Mouse (Mus musculus) liver, adult 2 months (tissue): ENCODE results near the gene Fahd1. TPM values are rescaled to one million over a fixed set of nuclear protein-coding genes. Genes with fewer than 3 reads are reported as not detected.

Experiments used
- DNase-seq: peaks from one replicate; pipeline ENCODE4 v3.0.0-alpha.2; 2011; ENCODE audit warnings: low read depth, low spot score; ENCODE audit errors: extremely low read depth
- H3K27ac ChIP-seq: fragments of 200-500 bp; replicated peaks from 2 replicates; pipeline ENCODE4 v1.5.1; 2012; ENCODE audit warnings: low read depth, mild to moderate bottlenecking, control low read depth, inconsistent platforms, low read length; ENCODE audit not compliant: insufficient read depth
- H3K27me3 ChIP-seq: fragments of 200-500 bp; 2 replicates; pipeline ENCODE4 v1.6.1; 2012; ENCODE audit warnings: mild to moderate bottlenecking, moderate library complexity, low read length, inconsistent platforms; ENCODE audit not compliant: control insufficient read depth, insufficient read depth
- H3K36me3 ChIP-seq: fragments of 200-500 bp; 2 replicates; pipeline ENCODE4 v1.6.1; 2012; ENCODE audit warnings: low read length, inconsistent platforms; ENCODE audit not compliant: control insufficient read depth, insufficient read depth
- H3K4me1 ChIP-seq: fragments of 200-500 bp; 2 replicates; pipeline ENCODE4 v1.6.1; 2011; ENCODE audit warnings: low read length; ENCODE audit not compliant: control insufficient read depth, insufficient read depth
- H3K4me3 ChIP-seq: fragments of 200-500 bp; 2 replicates; pipeline ENCODE4 v1.5.1; 2011; ENCODE audit warnings: low read depth, mild to moderate bottlenecking, control low read depth, low read length, moderate library complexity; ENCODE audit not compliant: insufficient read depth
- H3K79me2 ChIP-seq: fragments of 200-500 bp; 2 replicates; pipeline ENCODE4 v1.6.1; 2012; ENCODE audit warnings: inconsistent platforms, mild to moderate bottlenecking, low read length, moderate library complexity; ENCODE audit not compliant: control insufficient read depth, insufficient read depth
- H3K9ac ChIP-seq: fragments of 200-500 bp; 2 replicates; pipeline ENCODE4 v1.6.1; 2012; ENCODE audit warnings: low read depth, mild to moderate bottlenecking, control low read depth, inconsistent platforms, low read length
- CTCF ChIP-seq: fragments of 200-500 bp; IDR thresholded peaks from 2 replicates; pipeline ENCODE4 v1.5.1; 2011; ENCODE audit warnings: low read depth, low read length, control low read depth
- POLR2A ChIP-seq: fragments of 200-500 bp; IDR thresholded peaks from 2 replicates; pipeline ENCODE4 v1.6.1; 2011; ENCODE audit warnings: low read length, control low read depth; ENCODE audit not compliant: insufficient read depth; ENCODE audit errors: extremely low read depth
- WGBS: fragments of 180-500 bp; shearing (Covaris S2); methylation state at CpG from one replicate; pipeline ENCODE4 v1.1.7; 2018; 5-methylcytosine and 5-hydroxymethylcytosine counted together
- polyA plus RNA-seq: library from polyadenylated mRNA; depleted of rRNA; stranded (reverse); fragments of >200 nt; gene quantifications from 2 replicates; pipeline ENCODE4 v1.2.3, GENCODE M21; 2012
- total RNA-seq: library from RNA; depleted of rRNA; stranded (reverse); fragments of >200 nt; gene quantifications from 2 replicates; pipeline ENCODE4 v1.2.3, GENCODE M21; 2014

Fahd1 gene
- total and polyA plus RNA-seq, 2 experiments: 49.5 to 55.7 TPM

DNA sequence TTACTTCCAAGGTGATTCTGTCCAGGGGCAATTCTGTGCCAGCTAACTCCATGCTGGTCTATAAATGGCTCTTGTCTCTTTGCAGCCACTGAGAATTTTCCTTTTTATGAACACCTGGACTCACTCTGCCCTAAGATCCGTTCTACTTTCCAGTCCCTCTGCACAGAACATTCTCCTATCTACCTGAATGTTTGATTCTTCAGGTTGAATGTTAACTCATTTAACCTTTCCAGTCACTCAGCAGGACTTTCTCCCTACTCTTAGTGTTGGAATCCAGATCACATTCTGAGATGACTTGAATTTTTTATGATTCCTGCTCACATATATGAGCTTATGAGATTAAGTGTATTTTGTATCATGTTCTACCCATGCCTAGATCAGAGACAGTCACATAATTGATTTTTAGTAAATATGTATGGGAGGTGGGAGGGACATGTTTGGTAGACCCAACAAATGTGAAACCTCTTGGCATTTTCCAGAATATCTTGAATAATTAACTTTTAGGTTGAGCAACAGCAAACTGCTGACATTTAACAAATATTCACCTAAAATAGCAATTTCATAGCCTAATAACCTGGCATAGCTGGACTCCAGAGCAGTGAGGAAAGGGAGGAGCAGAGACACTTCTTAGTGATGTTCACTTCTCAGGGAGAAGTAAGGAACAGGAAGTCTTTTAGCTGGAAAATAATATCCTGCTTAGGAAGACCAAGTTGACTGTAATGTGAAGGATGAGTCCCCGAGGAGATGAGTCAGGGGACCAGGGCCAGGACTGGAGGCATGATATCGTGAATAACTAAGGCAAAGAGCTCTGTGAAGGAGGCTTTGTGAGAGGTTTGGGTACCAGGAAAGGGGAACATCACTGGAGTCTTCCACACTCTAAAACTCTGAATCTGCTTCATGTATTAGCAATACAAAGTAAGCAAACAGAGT is 28.5 kb downstream of the Fahd1 start:
- H3K9ac ChIP-seq: peak overlapping the region; percentile 73
- no peaks in the 10 kb centered on the region for H3K79me2 ChIP-seq
- TF ChIP-seq POLR2A (no peak), CTCF (no peak)
- H3K4me3 ChIP-seq: peak overlapping the region; percentile 11; the same call in 1 of the 2 replicates
- no peaks in the 10 kb centered on the region for H3K36me3 ChIP-seq
- DNase-seq: peak; percentile 99
- peak overlapping the region; percentile 98 for H3K27ac ChIP-seq
- H3K4me1 ChIP-seq: peaks cover 31% of the 10 kb centered on the region
- no peaks in the 10 kb centered on the region for H3K27me3 ChIP-seq
- 11% methylated on average over 3 of the region's 3 CpGs for WGBS

DNA sequence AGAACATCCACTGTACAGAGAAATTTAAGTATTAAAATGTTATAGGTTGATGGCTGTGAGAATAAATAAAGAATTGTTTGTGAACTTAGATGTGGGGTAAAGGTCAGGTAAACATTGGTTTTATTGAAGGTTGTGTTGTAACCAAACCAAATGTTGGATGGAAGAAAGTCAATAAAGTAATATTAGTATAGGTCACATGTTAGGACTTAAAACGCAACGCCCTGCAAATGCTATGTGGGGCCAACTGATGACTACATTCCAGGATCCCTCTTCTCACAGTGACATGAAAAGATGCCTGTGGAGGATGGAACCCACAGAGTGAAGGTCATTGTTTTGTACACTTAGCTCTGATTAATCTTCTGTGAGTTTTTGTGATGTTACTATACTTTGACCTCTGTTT is 30.7 kb downstream of the Fahd1 start:
- peak; percentile 99 for DNase-seq
- TF ChIP-seq CTCF (no peak), POLR2A (no peak)
- Histone ChIP-seq H3K27ac (no peak overlapping the region; the same call in 1 of the 2 replicates), H3K9ac (no peak overlapping the region), H3K4me3 (no peak overlapping the region), H3K36me3 (no peaks in the 10 kb centered on the region), H3K27me3 (no peaks in the 10 kb centered on the region), H3K4me1 (peaks cover 31% of the 10 kb centered on the region), H3K79me2 (no peaks in the 10 kb centered on the region)
- 16% methylated on average over 2 of the region's 2 CpGs for WGBS

DNA sequence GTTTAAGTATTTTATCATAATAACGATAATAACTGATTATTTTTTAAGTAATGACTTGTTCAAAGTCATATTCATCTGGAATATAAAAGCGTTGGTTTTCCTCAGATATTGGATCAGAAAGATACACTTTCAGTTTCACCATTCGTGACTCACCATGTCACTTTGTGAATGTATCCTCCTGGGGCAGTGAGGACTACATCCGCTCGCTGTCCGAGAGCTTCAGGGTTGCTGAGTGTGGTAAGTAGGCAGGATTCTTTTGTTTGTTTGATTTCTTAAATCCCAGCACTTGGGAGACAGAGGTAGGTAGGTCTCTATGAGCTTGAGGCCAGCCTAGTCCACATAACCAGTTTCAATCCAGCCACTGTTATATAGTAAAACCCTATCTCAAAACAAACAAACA is 32.0 kb downstream of the Fahd1 start:
- H3K79me2 ChIP-seq: no peaks in the 10 kb centered on the region
- peak overlapping the region; percentile 32; the same call in 1 of the 2 replicates for H3K9ac ChIP-seq
- TF ChIP-seq CTCF (no peak), POLR2A (no peak)
- WGBS: 12% methylated on average over 6 of the region's 6 CpGs
- DNase-seq: peak; percentile 54
- H3K27ac ChIP-seq: peak overlapping the region; percentile 66
- H3K27me3 ChIP-seq: no peaks in the 10 kb centered on the region
- peaks cover 31% of the 10 kb centered on the region for H3K4me1 ChIP-seq
- no peaks in the 10 kb centered on the region for H3K36me3 ChIP-seq
- H3K4me3 ChIP-seq: no peak overlapping the region

DNA sequence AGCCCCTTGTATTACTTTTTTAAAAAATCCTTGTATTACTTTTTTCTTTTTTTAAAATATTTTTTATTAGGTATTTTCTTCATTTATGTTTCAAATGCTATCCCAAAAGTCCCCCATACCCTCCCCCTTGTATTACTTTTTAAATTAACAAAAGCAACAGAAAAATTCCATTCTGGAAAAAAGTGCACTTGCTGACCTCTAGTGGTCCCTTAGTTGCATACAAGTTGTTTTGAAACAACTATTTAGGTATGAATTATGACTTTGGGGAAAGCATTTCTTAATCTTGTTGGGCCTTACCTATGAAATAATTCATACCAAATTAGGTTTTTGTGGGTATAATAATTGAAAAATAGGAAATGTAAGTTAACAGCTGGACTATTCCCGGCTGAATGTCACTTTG is 32.7 kb downstream of the Fahd1 start:
- Histone ChIP-seq H3K79me2 (no peaks in the 10 kb centered on the region), H3K36me3 (no peaks in the 10 kb centered on the region), H3K4me1 (peaks cover 29% of the 10 kb centered on the region), H3K27me3 (no peaks in the 10 kb centered on the region), H3K27ac (peak overlapping the region; percentile 78), H3K9ac (peak overlapping the region; percentile 36; the same call in 1 of the 2 replicates), H3K4me3 (no peak overlapping the region)
- 12% methylated on average over 1 of the region's 1 CpGs for WGBS
- DNase-seq: peak; percentile 61
- no peak for TF ChIP-seq POLR2A
- peak; percentile 20; the same call in 1 of the 2 replicates for TF ChIP-seq CTCF

DNA sequence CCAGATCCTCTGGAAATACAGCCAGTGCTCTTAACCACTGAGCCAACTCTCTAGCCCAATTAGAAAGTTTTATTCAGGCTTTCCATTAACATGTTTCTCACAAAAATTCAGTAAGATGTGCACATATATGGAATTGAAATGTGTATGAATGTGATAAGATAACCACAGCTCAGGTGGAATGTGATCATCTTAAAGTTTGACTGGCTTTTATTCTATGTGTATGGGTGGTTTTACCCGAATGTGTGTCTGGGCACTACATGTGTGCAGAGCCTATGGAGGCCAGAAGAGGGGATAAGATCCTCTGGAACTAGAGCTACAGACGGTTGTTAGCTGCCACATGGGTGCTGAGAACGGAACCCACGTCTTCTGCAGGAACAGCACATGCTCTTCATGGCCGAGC is 34.9 kb downstream of the Fahd1 start:
- H3K79me2 ChIP-seq: no peaks in the 10 kb centered on the region
- WGBS: 89% methylated on average over 5 of the region's 5 CpGs
- H3K36me3 ChIP-seq: no peaks in the 10 kb centered on the region
- H3K4me1 ChIP-seq: peaks cover 13% of the 10 kb centered on the region; the same call in 1 of the 2 replicates
- no peaks in the 10 kb centered on the region for H3K27me3 ChIP-seq
- no peak overlapping the region for H3K27ac ChIP-seq
- no peak overlapping the region for H3K4me3 ChIP-seq
- no peak overlapping the region for H3K9ac ChIP-seq
- DNase-seq: no peak
- TF ChIP-seq CTCF (no peak), POLR2A (no peak)

DNA sequence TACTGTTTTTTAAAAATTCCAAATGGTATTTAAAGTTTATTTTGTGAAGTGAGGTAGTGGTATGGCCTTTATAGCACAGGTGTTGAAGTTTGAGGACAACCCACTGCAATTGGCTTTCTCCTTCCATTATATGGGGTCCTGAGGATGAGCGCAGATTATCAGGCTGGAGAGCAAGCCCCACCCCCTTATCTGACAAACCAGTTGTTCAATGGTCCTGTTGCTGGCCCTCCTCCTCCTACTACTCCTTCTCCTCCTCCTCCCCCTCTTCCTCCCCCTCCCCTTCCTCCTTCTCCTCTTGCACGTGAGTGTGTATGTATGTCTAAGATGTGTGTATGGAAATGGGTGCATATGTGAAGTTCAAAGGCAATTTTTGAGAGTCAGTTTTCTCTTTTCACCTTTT is 37.9 kb downstream of the Fahd1 start:
- no peak for DNase-seq
- 80% methylated on average over 2 of the region's 2 CpGs for WGBS
- no peak overlapping the region for H3K27ac ChIP-seq
- H3K4me1 ChIP-seq: no peaks in the 10 kb centered on the region
- no peak for TF ChIP-seq POLR2A
- no peak for TF ChIP-seq CTCF
- H3K27me3 ChIP-seq: no peaks in the 10 kb centered on the region
- H3K4me3 ChIP-seq: no peak overlapping the region
- no peaks in the 10 kb centered on the region for H3K79me2 ChIP-seq
- H3K36me3 ChIP-seq: no peaks in the 10 kb centered on the region
- no peak overlapping the region for H3K9ac ChIP-seq
